Mouse (Mus musculus) mature B cell (primary cell): ENCODE measurements around the gene Gm49384.

Experiments
- in situ Hi-C: fragments of 300-500 bp; cut with MboI; formaldehyde crosslinking; loops from 2 replicates; pipeline ENCODE4 v1.14.3; 2019

Gm49384 gene

DNA sequence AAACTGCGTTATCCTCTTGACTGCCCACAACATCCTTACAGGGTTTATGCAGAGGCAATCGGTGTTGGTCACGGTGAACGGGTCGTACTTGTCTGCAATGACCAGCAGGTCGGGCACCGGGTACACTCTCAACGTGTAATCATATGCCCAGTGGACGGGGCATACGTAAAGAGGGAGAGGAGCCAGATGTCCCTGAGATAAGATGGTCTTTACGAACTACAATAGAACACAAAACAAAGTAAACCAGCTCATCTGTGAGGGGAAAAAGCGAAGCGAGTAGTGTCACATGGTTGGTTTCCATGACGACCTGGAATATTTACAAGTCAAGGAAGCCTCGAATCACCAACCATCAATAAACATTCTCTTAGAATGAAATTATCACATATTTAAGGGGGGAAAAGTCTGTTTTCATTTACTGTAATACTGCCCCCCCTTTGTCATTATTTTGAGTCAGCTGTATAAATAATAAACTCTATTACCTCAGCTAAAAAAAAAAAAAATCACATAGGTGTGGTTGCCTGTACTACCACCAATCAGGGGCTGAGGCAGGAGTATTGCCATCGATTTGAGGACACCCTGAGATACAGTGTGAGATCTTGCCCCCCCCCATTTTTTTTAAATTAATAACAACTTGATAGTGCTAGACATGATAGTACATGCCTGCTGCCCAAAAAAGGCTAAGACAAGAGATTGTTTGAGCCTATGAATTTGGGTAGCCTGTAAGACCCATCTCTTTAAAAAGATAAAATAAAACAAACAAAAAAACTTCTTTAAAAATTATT, at the start of gene Gm49384:
TSS of gene Gm49384 (minus strand) at position 216 of the 782 bp plus-strand sequence.
- in situ Hi-C loops: no loop called here

GRCm38 (mm10) chr12:69253806-69254205, 49.7 kb upstream of the Gm49384 start:
- in situ Hi-C loops: no loop called here

DNA sequence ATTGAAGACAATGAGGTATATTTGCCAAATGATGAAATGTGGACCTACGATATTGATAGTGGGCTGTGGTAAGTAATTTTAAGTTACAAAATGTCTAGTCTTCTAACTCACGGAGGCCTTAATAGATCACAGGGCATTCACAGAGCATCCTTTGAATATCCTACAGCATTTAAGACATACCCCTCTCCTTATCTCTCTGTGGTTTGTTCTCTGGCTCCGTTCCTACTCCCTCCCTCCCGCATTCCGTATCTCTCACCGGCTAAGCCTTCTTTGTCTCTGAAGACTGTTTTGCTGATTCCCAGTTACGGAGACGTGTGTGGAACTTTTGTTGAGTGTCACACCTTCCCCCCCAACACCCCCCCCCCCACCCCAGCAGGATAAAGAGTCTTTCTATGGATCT, 46.7 kb upstream of the Gm49384 start:
- in situ Hi-C loops: no loop called here

- in situ Hi-C loops: no loop called here
Observed at GRCm38 (mm10) chr12:69249766-69250165, 45.7 kb upstream of the Gm49384 start.

- in situ Hi-C loops: no loop called here
Observed at GRCm38 (mm10) chr12:69241771-69242431, 37.8 kb upstream of the Gm49384 start.

DNA sequence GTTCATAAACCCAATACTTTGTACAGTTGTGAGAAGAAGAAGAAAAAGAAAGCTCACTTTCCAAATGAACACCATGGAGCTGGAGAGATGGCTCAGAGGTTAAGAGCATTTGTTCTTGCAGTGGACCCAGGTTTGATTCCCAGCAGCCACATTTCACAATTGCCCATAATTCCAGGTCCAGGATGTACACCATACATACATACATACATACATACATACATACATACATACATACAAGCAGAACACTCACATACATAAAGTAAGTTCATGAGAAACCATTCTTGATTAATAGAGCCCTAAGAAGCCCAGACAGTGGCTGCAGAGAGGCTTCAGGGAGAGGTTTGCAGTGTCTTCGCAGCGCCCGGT, 37.3 kb upstream of the Gm49384 start:
- in situ Hi-C loops: no loop called here

GRCm38 (mm10) chr12:69240876-69241275, 36.8 kb upstream of the Gm49384 start, which contains the start of gene Klhdc1:
Gene Klhdc1, plus strand, starts transcription at chr12:69241176.
- in situ Hi-C loops: no loop called here

- in situ Hi-C loops: no loop called here
Observed at GRCm38 (mm10) chr12:69238284-69238683, 34.2 kb upstream of the Gm49384 start.

DNA sequence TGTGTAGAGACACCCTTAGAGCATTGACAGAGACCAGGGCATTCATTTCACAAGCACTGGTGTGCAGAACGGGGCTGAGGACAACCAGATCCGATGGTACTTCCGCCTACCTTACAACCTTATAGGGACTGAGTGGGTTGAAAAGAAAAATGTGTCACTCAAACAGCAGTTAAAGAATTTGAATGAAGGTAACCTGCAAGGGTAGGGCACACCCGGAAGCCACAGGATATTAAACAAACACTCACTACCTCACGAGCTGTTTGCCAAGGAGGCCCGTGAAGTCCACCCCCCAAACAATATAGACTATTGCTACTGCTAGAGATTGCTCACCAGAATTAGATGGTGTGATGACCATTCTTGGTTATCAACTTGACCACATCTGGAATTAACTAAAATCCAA, 31.7 kb upstream of the Gm49384 start:
- in situ Hi-C loops: no loop called here

DNA sequence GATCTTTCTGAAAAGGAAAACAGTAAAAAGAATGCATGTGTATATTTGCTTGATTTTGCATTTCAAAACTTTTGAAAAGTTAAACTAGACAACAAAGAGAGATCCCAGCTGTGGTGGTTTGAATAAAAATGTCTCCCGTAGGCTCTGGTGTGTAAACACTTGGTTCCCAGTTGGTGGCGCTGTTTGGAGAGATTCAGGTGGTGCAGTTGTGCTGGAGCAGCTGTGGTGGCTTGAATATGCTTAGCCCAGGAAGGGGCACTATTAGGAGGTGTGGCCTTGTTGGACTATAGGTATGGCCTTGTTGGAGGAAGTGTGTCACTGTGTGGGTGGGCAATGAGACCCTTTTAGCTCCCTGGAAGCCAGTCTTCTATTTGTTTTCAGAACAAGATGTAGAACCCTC, 25.2 kb upstream of the Gm49384 start:
- in situ Hi-C loops: no loop called here

DNA sequence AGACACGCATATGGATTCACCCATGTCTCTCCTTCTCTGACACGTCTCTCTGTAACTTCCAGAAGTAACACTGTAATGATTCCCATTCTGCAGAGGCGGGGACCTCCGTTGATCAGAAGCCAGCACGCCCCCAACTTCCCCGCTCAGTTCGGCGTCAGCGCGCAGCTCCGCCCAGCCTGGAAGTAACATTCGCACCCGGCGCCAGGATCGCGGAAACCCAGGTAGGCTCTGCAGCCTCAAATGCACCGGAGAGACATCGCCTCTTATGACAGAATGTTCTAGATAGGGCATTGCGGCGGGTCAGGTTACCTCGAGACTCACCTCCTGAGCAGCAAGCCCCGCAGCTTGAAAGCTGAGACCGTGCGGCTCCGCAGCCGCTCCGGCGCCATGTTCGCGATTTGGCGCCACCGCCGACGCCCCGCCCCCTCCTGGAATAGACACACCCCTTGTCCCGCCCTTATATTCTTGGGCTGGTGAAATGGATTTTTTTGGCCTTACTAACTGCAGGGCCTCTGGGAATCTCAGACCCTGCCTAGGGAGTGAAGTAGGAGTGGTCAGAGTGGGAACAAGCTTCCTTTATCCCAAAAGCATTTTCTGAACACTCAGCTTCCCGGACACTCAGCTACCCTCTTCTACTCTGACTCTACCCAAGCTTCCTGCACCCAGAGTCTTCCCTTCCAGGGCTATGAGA, 23.9 kb upstream of the Gm49384 start, which contains the start of gene Pole2:
TSS of gene Pole2 (minus strand) at position 420 of the 691 bp plus-strand sequence.
- in situ Hi-C loops: no loop called here

DNA sequence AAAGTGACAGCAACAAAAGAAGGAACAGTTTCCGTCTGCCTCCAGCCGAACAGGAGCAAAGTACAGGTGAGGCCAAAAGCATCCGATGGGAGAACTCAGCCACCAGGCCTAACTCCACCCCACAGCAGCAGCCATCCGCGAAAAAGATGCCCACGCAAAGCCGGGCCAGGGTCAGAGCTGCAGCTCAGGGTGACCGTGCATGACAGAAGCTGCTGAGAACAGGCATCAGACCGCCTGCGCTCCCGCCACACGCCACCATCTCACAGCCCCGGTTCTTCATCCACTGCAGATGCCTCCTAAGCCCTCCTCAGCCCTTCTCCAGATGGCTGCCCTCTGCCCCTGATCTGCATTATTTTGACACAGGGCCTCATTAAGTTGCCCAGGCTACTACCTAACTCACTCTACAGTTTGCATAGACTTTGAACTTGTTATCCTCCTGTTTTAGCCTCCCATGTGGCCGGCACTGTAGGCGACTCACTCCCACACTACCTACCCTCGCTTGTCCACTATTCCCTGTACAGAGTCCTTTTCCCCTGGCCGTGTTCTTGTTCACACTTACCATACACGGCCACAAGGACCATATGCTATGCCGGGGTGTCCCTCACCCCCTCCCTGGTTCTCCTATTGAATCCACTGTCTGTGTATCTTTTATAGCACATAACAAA, 16.7 kb upstream of the Gm49384 start:
- in situ Hi-C loops: no loop called here

DNA sequence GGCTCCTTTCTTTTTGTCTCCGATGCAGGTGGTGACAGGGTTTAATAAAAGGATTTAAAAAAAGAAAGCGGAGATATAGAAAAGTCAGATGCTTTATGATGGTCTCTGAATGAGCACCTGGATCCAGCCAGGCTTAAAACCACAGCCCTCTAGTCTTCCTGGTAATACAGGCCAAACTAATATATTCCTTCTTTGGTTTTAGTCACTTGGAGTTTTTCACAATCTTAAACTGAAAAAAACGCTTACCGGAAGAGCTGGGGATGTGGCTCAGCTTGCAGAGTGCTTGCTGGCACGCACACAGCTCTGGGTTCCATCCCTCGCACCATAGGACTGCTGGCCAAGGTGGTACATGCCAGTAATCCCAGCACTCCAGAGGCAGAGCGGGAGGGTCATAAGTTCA, 12.5 kb upstream of the Gm49384 start:
- in situ Hi-C loops: no loop called here

DNA sequence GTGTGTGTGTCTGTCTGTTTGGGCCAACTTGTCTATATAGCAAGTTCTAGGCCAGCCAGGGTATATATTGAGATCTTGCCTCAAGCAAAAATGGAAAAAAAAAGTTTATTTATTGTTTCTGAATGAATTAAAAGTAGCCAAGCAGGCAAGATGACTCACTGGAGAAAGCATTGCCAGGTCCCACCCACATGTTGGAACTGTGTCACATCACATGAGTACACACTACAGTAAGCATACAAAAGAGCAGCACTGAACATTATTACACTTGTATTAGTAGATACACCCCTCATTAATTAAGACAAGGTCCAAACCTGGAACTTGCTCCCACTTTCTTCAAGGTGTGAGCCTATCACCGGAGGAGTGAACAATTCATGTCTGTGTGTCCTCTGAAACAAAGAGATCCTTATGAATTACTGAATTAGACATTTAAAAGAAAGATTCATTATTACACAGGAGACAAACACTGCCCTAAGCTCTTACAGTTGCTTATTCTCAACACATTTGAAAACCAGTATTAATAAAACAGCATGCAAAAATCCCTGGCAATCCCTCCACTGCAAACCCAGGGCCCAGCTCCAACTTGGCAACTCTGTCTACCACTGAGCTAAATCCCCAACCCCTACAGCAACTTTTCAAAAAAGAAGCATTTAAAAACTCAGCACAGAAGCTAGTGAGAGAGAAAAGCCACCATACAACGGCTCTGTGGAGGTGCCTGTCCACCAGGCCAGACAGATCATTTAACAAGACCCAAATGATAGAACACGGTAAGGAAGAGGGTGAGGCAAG, 11.1 kb upstream of the Gm49384 start:
- in situ Hi-C loops: no loop called here

DNA sequence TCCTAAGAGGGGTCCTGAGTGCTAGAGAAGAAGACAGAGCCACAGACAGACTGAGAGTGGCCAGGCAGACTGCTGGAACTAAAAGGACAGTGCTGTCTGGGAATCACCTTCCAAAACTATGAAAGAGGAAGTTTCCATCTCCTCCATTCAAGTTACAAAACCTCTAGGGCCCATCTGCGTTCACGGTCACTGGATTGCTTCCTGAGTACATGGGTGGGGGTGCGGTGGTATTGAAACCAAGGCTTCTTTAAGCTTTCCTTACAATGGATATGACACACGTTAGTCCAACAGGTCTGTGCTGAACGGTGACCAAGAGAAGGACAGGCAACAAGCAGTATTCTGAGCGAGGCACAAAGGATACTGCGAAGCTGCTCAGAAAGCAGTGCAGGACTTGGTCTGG, 10.3 kb upstream of the Gm49384 start:
- in situ Hi-C loops: no loop called here

DNA sequence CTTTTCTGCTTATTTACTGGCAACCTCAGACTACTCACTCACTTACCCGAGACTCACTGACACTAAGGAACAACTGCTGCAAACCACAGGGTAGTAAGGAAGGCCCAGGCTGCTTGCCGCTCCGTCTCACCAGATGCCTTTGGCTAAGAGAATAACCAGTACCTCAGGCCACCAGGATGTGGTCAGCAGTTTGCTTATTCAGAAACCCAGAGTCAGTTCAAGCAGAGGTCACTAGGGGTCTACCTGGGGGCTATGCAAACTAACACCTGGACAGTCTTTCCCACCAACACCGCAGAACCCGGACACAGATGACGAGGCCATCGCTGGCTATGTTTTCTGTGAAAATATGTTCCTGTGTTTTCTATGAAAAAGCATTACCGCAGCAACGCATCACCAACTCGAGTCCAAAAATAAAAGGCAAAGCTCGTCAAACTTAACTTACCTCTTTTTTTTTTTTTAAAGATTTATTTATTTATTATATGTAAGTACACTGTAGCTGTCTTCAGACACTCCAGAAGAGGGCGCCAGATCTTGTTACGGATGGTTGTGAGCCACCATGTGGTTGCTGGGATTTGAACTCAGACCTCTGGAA, 9.2 kb upstream of the Gm49384 start:
- in situ Hi-C loops: no loop called here

- in situ Hi-C loops: no loop called here
Observed at GRCm38 (mm10) chr12:69211057-69211456, 7.0 kb upstream of the Gm49384 start.

GRCm38 (mm10) chr12:69210056-69210979, 6.3 kb upstream of the Gm49384 start:
- in situ Hi-C loops: no loop called here

DNA sequence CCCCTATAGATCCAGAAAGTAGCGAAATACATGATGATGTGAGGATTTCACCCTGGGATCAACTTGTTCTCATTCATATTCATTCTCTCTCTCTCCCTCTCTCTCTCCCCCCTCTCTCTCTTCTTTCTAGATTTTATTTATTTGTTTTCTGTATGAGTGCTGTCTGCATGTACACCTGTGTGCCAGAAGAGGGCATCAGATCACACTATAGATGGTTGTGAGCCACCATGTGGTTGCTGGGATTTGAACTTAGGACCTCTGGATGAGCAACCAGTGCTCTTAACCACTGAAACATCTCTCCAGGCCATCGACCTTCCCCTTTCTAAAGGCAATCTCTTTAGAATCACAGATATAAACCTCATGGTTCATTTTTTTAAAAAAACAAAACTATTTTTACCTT, 4.5 kb upstream of the Gm49384 start:
- in situ Hi-C loops: no loop called here

- in situ Hi-C loops: no loop called here
Observed at GRCm38 (mm10) chr12:69207926-69208325, 3.9 kb upstream of the Gm49384 start.
